Mouse (Mus musculus) forebrain, embryonic 12.5 days (tissue): Measurements from ENCODE around the gene Kbtbd8. TPM values are rescaled to one million over a fixed set of nuclear protein-coding genes. Genes with fewer than 3 reads are reported as not detected.

Source experiments
- polyA plus RNA-seq: library from polyadenylated mRNA; unstranded; fragments of >200 nt; fragmentation: Nextera tagmentation; extraction: Ambion mirVana; gene quantifications from 2 replicates; pipeline ENCODE4 v1.2.1, GENCODE M21; 2016

Gene Kbtbd8
- polyA plus RNA-seq, 1 experiment from 2014 or later: 9.3 TPM

Other genes starting within 250 kb of the Kbtbd8 start
- not detected in 2 replicates for gene Gm10234, start 204.9 kb downstream of the Kbtbd8 start, polyA plus RNA-seq